Mouse (Mus musculus) testis, adult 2 months (tissue): Measurements from ENCODE around the gene Olfr869. TPM values are rescaled to one million over a fixed set of nuclear protein-coding genes. Genes with fewer than 3 reads are reported as not detected.

Experiments
- H3K27ac ChIP-seq: fragments of 200-500 bp; 2 replicates; pipeline ENCODE4 v1.5.1; 2012; ENCODE audit warnings: low read depth, low read length; ENCODE audit not compliant: control insufficient read depth, insufficient read depth
- H3K27me3 ChIP-seq: fragments of 200-500 bp; 2 replicates; pipeline ENCODE4 v1.6.1; 2012; ENCODE audit warnings: mild to moderate bottlenecking, low read length, moderate library complexity; ENCODE audit not compliant: control insufficient read depth, insufficient read depth
- H3K36me3 ChIP-seq: fragments of 200-500 bp; 2 replicates; pipeline ENCODE4 v1.6.1; 2012; ENCODE audit warnings: mild to moderate bottlenecking, low read length; ENCODE audit not compliant: control insufficient read depth, insufficient read depth
- H3K4me1 ChIP-seq: fragments of 200-500 bp; 2 replicates; pipeline ENCODE4 v1.6.1; 2012; ENCODE audit warnings: low read length; ENCODE audit not compliant: control insufficient read depth, insufficient read depth
- H3K4me3 ChIP-seq: fragments of 200-500 bp; 2 replicates; pipeline ENCODE4 v1.5.1; 2012; ENCODE audit warnings: low read depth, mild to moderate bottlenecking, low read length, moderate library complexity, mixed read lengths; ENCODE audit not compliant: control insufficient read depth
- CTCF ChIP-seq: fragments of 200-500 bp; IDR thresholded peaks from 2 replicates; pipeline ENCODE4 v1.5.1; 2012; ENCODE audit warnings: low read depth, mild to moderate bottlenecking, inconsistent platforms, low read length, moderate library complexity; ENCODE audit not compliant: control insufficient read depth, insufficient read depth, insufficient replicate concordance
- POLR2A ChIP-seq: fragments of 200-500 bp; IDR thresholded peaks from 2 replicates; pipeline ENCODE4 v1.6.1; 2012; ENCODE audit warnings: low read depth, mild to moderate bottlenecking, inconsistent platforms, low read length, moderate library complexity; ENCODE audit not compliant: control insufficient read depth
- polyA plus RNA-seq: library from polyadenylated mRNA; depleted of rRNA; stranded (reverse); fragments of >200 nt; gene quantifications from 2 replicates; pipeline ENCODE4 v1.2.3, GENCODE M21; 2012; rRNA removed

Gene Olfr869
- not detected in 2 replicates for polyA plus RNA-seq

- no peaks in the 10 kb centered on the region for H3K27me3 ChIP-seq
- TF ChIP-seq CTCF (no peak), POLR2A (no peak)
Observed at GRCm38 (mm10) chr9:20128709-20129108, at the start of gene Olfr869. TSS of gene Olfr869 (plus strand) at chr9:20129009.

GRCm38 (mm10) chr9:20098326-20098725, 30.5 kb upstream of the Olfr869 start, which contains the start of gene Olfr868:
TSS of gene Olfr868 (plus strand) at chr9:20098626.
- no peak within 1 kb of the TSS for H3K4me3 ChIP-seq
- H3K27me3 ChIP-seq: no peaks in the 10 kb centered on the region
- H3K36me3 ChIP-seq: no peaks in the 10 kb centered on the region
- no peak within 1 kb of the TSS for H3K27ac ChIP-seq
- no peak for TF ChIP-seq POLR2A
- TF ChIP-seq CTCF: no peak
- no peaks in the 10 kb centered on the region for H3K4me1 ChIP-seq

More at GRCm38 (mm10) chr9:20128709-20129108, at the start of gene Olfr869:
- Histone ChIP-seq H3K4me3 (no peak within 1 kb of the TSS), H3K4me1 (no peaks in the 10 kb centered on the region), H3K27ac (no peak within 1 kb of the TSS), H3K36me3 (no peaks in the 10 kb centered on the region)

- TF ChIP-seq POLR2A: no peak
- TF ChIP-seq CTCF: no peak
- no peaks in the 10 kb centered on the region for H3K36me3 ChIP-seq
- no peak overlapping the region for H3K27ac ChIP-seq
- no peak overlapping the region for H3K4me3 ChIP-seq
- no peaks in the 10 kb centered on the region for H3K4me1 ChIP-seq
- H3K27me3 ChIP-seq: no peaks in the 10 kb centered on the region
Observed at GRCm38 (mm10) chr9:20149706-20150105, 20.9 kb downstream of the Olfr869 start.

DNA sequence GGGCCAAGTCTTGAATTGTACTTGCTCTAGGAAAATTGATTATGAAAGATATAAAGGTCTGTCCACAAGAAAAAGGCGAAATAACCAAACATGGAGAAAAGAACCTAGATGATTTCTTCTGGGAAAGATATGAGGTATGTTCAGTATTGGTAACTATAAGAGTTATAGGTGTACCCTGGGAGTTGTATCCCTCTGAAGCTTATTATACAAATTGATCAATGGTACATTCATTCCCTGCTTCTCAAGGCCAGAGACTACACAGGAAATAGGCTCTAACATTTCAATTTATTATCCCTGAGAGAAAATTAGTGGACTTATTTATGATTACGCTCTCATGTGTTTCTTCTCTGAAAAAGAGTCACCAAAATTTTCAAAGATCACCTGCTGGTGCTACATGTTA, 45.1 kb downstream of the Olfr869 start, which contains the start of gene Olfr870:
TSS of gene Olfr870 (minus strand) at position 101 of the 400 bp plus-strand sequence.
- no peak for TF ChIP-seq POLR2A
- Histone ChIP-seq H3K4me3 (no peak within 1 kb of the TSS), H3K4me1 (no peaks in the 10 kb centered on the region)

DNA sequence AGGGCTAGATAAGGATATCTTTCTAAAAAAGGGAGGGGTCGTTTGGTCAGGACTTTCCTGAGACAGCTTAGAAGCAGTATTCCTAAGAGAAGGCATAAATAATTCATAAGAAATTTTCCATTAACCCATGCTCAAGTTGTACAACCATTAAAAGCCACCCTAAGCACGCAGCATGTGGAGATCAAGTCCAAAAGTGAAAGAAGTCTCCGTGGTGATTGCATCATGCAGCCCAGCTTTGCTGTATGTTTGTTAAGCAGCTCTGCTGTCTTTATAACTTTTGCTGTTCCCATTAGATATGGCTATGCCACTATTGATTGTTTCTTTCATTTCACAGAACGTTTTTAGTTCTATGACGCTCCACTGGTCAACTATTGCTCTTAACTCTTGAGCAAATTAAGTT, 50.7 kb downstream of the Olfr869 start:
- Histone ChIP-seq H3K4me3 (no peak overlapping the region), H3K36me3 (no peaks in the 10 kb centered on the region), H3K27me3 (no peaks in the 10 kb centered on the region), H3K4me1 (no peaks in the 10 kb centered on the region), H3K27ac (no peak overlapping the region)
- TF ChIP-seq POLR2A (no peak), CTCF (no peak)

More for the DNA sequence above, 45.1 kb downstream of the Olfr869 start, which contains the start of gene Olfr870:
- Histone ChIP-seq H3K27ac (no peak within 1 kb of the TSS), H3K27me3 (no peaks in the 10 kb centered on the region), H3K36me3 (no peaks in the 10 kb centered on the region)

Other genes with a start within 250 kb of the Olfr869 start
- gene Olfr862, start 241.0 kb upstream of the Olfr869 start, polyA plus RNA-seq: not detected in 2 replicates
- gene Olfr77, start 212.1 kb upstream of the Olfr869 start, polyA plus RNA-seq: not detected in 2 replicates
- not detected in 2 replicates for gene Olfr866, start 101.0 kb upstream of the Olfr869 start, polyA plus RNA-seq
- gene Olfr867, start 71.4 kb upstream of the Olfr869 start, polyA plus RNA-seq: not detected in 2 replicates
- gene Olfr868, start 30.4 kb upstream of the Olfr869 start, polyA plus RNA-seq: not detected in 2 replicates
- not detected in 2 replicates for gene Olfr870, start 45.0 kb downstream of the Olfr869 start, polyA plus RNA-seq
- not detected in 2 replicates for gene Olfr871, start 83.2 kb downstream of the Olfr869 start, polyA plus RNA-seq
- gene Olfr872, start 108.1 kb downstream of the Olfr869 start, polyA plus RNA-seq: 0.28 and 0.37 TPM in 2 replicates
- gene Olfr39, start 153.3 kb downstream of the Olfr869 start, polyA plus RNA-seq: 0.15 TPM in 1 of 2 replicates, not detected in the other
- 0.06 and 0.23 TPM in 2 replicates for gene Olfr873, start 169.5 kb downstream of the Olfr869 start, polyA plus RNA-seq
- gene Olfr18, start 207.1 kb downstream of the Olfr869 start, polyA plus RNA-seq: not detected in 2 replicates